Mouse (Mus musculus): Measurements from ENCODE around the gene Slc25a5. TPM values are rescaled to one million over a fixed set of nuclear protein-coding genes. Genes with fewer than 3 reads are reported as not detected.

Gene Slc25a5
- polyA plus RNA-seq, 1 experiment from 2014 or later: 1,561 TPM

GRCm38 (mm10) chrX:36763934-36764317 lies 31.5 kb upstream of the Slc25a5 start:
- DNase-seq (ENCODE audit: low spot score) (no peak), ATAC-seq (replicated peaks; ENCODE audit: low FRiP score, low read depth) (no peak)
- H3K4me2 ChIP-seq (ENCODE audit: low read length): no peak overlapping the region
- no peaks in the 10 kb centered on the region for H3K36me3 ChIP-seq (ENCODE audit: insufficient read depth, low read length)
- 57% methylated on average over 2 of the region's 2 CpGs for WGBS
- H3K27me3 ChIP-seq (ENCODE audit: insufficient read depth, low read length): no peaks in the 10 kb centered on the region
- no peaks in the 10 kb centered on the region for H3K9me3 ChIP-seq (replicated peaks; ENCODE audit: low read length)
- TF ChIP-seq CTCF (IDR thresholded peaks at IDR 0.05; ENCODE audit: low read depth): no peak
- H3K4me3 ChIP-seq (replicated peaks; ENCODE audit: low read depth, low read length): no peak overlapping the region
- no peaks in the 10 kb centered on the region for H3K4me1 ChIP-seq (replicated peaks; ENCODE audit: insufficient read depth, low read length)
- no peak overlapping the region for H3K9ac ChIP-seq (ENCODE audit: low read depth, low read length)
- no peak overlapping the region for H3K27ac ChIP-seq

DNA sequence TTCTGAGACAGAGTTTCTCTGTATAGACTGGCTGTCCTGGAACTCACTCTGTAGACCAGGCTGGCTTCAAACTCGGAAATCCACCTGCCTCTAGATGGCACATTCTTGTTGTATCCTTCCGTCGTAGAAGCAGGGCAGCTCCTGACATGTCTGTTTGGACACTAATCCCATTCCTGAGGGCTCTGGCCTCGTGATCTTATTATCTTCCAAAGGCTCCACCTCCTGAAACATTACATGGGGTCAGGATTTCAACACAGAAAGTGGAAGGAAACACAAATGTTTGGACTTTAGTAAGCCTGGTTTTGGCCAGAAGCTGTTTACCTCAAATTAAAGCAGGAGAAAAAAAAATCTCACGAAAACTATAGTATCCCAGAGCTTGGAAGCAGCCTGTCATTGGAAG lies 28.1 kb upstream of the Slc25a5 start:
- no peak for TF ChIP-seq CTCF (IDR thresholded peaks at IDR 0.05; ENCODE audit: low read depth)
- Histone ChIP-seq H3K4me2 (ENCODE audit: low read length) (no peak overlapping the region), H3K4me1 (replicated peaks; ENCODE audit: insufficient read depth, low read length) (no peaks in the 10 kb centered on the region), H3K9me3 (replicated peaks; ENCODE audit: low read length) (no peaks in the 10 kb centered on the region), H3K4me3 (replicated peaks; ENCODE audit: low read depth, low read length) (no peak overlapping the region), H3K36me3 (ENCODE audit: insufficient read depth, low read length) (no peaks in the 10 kb centered on the region), H3K9ac (ENCODE audit: low read depth, low read length) (no peak overlapping the region), H3K27me3 (ENCODE audit: insufficient read depth, low read length) (no peaks in the 10 kb centered on the region), H3K27ac (no peak overlapping the region)
- WGBS: 61% methylated on average over 5 of the region's 5 CpGs
- DNase-seq (ENCODE audit: low spot score) (no peak), ATAC-seq (replicated peaks; ENCODE audit: low FRiP score, low read depth) (no peak)

GRCm38 (mm10) chrX:36772591-36772990 lies 22.9 kb upstream of the Slc25a5 start:
- H3K4me1 ChIP-seq (replicated peaks; ENCODE audit: insufficient read depth, low read length): no peaks in the 10 kb centered on the region
- H3K9ac ChIP-seq (ENCODE audit: low read depth, low read length): no peak overlapping the region
- H3K9me3 ChIP-seq (replicated peaks; ENCODE audit: low read length): no peaks in the 10 kb centered on the region
- no peak for TF ChIP-seq CTCF (IDR thresholded peaks at IDR 0.05; ENCODE audit: low read depth)
- H3K27ac ChIP-seq: no peak overlapping the region
- no peaks in the 10 kb centered on the region for H3K36me3 ChIP-seq (ENCODE audit: insufficient read depth, low read length)
- H3K4me3 ChIP-seq (replicated peaks; ENCODE audit: low read depth, low read length): no peak overlapping the region
- H3K27me3 ChIP-seq (ENCODE audit: insufficient read depth, low read length): no peaks in the 10 kb centered on the region
- ATAC-seq (replicated peaks; ENCODE audit: low FRiP score, low read depth) (no peak), DNase-seq (ENCODE audit: low spot score) (no peak)
- H3K4me2 ChIP-seq (ENCODE audit: low read length): no peak overlapping the region
- 82% methylated on average over 6 of the region's 6 CpGs for WGBS

DNA sequence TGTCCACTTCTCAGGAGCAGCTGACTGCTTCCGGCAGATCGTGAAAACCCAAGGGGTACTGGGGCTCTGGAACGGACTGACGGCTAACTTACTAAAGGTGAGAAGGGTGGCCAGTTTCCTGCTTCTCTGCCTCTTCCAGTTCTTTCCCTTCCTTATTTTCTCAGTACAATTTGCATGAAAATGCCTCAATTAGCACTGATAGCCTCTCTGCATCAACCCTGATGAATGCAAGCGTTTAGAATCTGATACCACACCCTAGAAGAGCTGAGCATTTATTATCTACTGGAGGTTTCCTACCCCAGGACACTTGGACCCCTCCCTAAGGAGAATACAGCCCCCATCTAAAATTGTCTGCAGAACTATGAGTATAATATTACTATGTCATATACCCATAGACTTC lies 19.9 kb upstream of the Slc25a5 start:
- Histone ChIP-seq H3K9ac (ENCODE audit: low read depth, low read length) (no peak overlapping the region), H3K27me3 (ENCODE audit: insufficient read depth, low read length) (no peaks in the 10 kb centered on the region), H3K4me2 (ENCODE audit: low read length) (no peak overlapping the region), H3K9me3 (replicated peaks; ENCODE audit: low read length) (no peaks in the 10 kb centered on the region), H3K4me1 (replicated peaks; ENCODE audit: insufficient read depth, low read length) (no peaks in the 10 kb centered on the region), H3K36me3 (ENCODE audit: insufficient read depth, low read length) (no peaks in the 10 kb centered on the region), H3K4me3 (replicated peaks; ENCODE audit: low read depth, low read length) (no peak overlapping the region), H3K27ac (no peak overlapping the region)
- ATAC-seq (replicated peaks; ENCODE audit: low FRiP score, low read depth): no peak
- no peak for TF ChIP-seq CTCF (IDR thresholded peaks at IDR 0.05; ENCODE audit: low read depth)
- no peak for DNase-seq (ENCODE audit: low spot score)
- WGBS: 89% methylated on average over 5 of the region's 5 CpGs

DNA sequence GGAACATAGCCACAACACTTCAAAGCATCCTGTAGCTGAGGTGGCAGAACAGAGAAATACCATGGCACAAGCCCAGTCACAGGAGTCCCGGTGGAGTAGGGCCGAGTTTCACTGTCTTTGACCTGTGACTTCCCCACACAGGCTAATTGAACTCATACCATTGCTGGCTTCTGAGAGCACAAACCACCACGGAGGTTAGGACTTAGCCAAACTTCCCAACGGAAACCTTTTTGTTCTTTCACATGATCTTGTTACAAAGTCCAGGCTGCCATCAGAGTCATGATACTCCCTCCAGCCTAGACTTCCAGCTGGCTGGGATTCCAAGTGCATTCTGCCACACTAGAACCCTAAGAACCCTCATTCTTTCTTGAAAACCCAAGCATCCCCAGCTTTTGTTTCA lies 17.8 kb upstream of the Slc25a5 start:
- Histone ChIP-seq H3K4me2 (ENCODE audit: low read length) (no peak overlapping the region), H3K9me3 (replicated peaks; ENCODE audit: low read length) (no peaks in the 10 kb centered on the region), H3K36me3 (ENCODE audit: insufficient read depth, low read length) (no peaks in the 10 kb centered on the region), H3K9ac (ENCODE audit: low read depth, low read length) (no peak overlapping the region), H3K4me1 (replicated peaks; ENCODE audit: insufficient read depth, low read length) (no peaks in the 10 kb centered on the region), H3K27me3 (ENCODE audit: insufficient read depth, low read length) (no peaks in the 10 kb centered on the region), H3K4me3 (replicated peaks; ENCODE audit: low read depth, low read length) (no peak overlapping the region), H3K27ac (no peak overlapping the region)
- no peak for ATAC-seq (replicated peaks; ENCODE audit: low FRiP score, low read depth)
- TF ChIP-seq CTCF (IDR thresholded peaks at IDR 0.05; ENCODE audit: low read depth): no peak
- no peak for DNase-seq (ENCODE audit: low spot score)
- WGBS: 74% methylated on average over 4 of the region's 4 CpGs

DNA sequence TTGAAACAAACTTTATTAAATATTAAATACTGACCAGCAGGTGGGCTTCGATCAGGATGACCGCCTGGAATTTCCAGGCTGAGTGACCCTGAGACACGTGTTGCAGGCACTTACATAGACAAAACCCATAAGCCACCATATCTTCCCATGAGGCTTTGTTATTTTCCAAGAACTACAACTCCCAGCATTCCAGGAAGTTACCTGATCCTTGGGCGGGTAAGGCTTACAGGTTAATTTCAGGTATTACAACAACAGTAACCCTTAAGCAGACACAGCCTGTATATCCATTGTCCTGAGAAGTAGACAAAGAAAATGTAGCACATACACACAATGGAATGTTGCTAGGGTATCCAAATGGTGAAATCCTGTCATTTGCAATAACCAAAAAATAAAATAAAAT lies 6.1 kb upstream of the Slc25a5 start:
- Histone ChIP-seq H3K27ac (no peak overlapping the region), H3K9ac (ENCODE audit: low read depth, low read length) (no peak overlapping the region), H3K4me1 (replicated peaks; ENCODE audit: insufficient read depth, low read length) (no peaks in the 10 kb centered on the region), H3K36me3 (ENCODE audit: insufficient read depth, low read length) (no peaks in the 10 kb centered on the region), H3K27me3 (ENCODE audit: insufficient read depth, low read length) (no peaks in the 10 kb centered on the region), H3K9me3 (replicated peaks; ENCODE audit: low read length) (no peaks in the 10 kb centered on the region), H3K4me2 (ENCODE audit: low read length) (no peak overlapping the region), H3K4me3 (replicated peaks; ENCODE audit: low read depth, low read length) (no peak overlapping the region)
- no peak for DNase-seq (ENCODE audit: low spot score)
- no peak for TF ChIP-seq CTCF (IDR thresholded peaks at IDR 0.05; ENCODE audit: low read depth)
- ATAC-seq (replicated peaks; ENCODE audit: low FRiP score, low read depth): no peak
- 70% methylated on average over 4 of the region's 4 CpGs for WGBS

GRCm38 (mm10) chrX:36794571-36794970 lies 880 bp upstream of the Slc25a5 start:
- Histone ChIP-seq H3K27me3 (ENCODE audit: insufficient read depth, low read length) (no peaks in the 10 kb centered on the region), H3K9ac (ENCODE audit: low read depth, low read length) (no peak overlapping the region), H3K27ac (no peak overlapping the region), H3K9me3 (replicated peaks; ENCODE audit: low read length) (no peaks in the 10 kb centered on the region), H3K4me2 (ENCODE audit: low read length) (no peak overlapping the region), H3K4me1 (replicated peaks; ENCODE audit: insufficient read depth, low read length) (no peaks in the 10 kb centered on the region), H3K36me3 (ENCODE audit: insufficient read depth, low read length) (no peaks in the 10 kb centered on the region), H3K4me3 (replicated peaks; ENCODE audit: low read depth, low read length) (no peak overlapping the region)
- peak; percentile 2; the same call in 1 of the 2 replicates for TF ChIP-seq CTCF (IDR thresholded peaks at IDR 0.05; ENCODE audit: low read depth)
- WGBS: 75% methylated on average over 5 of the region's 5 CpGs
- DNase-seq (ENCODE audit: low spot score) (no peak), ATAC-seq (replicated peaks; ENCODE audit: low FRiP score, low read depth) (no peak)
